Mouse (Mus musculus): ENCODE results near the gene Ilk.

DNA sequence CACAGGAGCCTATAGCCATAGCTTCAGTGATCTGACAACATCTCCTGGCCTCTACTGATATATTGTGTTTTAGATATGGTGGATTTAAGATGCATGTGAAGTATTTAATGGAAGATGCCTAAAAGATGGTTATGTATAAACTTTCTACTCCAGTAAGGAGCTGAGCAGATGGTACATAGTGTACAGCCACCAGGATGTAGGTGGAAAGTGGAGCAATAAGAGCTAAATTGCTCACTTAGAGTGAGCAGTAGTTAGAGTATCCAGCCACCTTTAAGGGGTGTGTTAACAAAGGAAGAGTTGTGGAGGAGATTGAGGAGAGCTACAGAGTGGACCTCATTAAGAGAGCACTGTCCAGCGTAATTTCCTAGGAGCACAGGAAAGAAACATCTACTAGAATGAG, 54.8 kb downstream of the Ilk start:
- TF ChIP-seq EP300 (IDR thresholded peaks at IDR 0.05; ENCODE audit: low read depth) (no peak), CTCF (IDR thresholded peaks at IDR 0.05; ENCODE audit: low read depth) (no peak)

Measured in liver, postnatal 0 days (tissue).